Mouse (Mus musculus): ENCODE data around the gene Serpinf2. TPM values are rescaled to one million over a fixed set of nuclear protein-coding genes. Genes with fewer than 3 reads are reported as not detected.

Gene Serpinf2
- polyA plus RNA-seq, 1 experiment from 2014 or later: not detected

DNA sequence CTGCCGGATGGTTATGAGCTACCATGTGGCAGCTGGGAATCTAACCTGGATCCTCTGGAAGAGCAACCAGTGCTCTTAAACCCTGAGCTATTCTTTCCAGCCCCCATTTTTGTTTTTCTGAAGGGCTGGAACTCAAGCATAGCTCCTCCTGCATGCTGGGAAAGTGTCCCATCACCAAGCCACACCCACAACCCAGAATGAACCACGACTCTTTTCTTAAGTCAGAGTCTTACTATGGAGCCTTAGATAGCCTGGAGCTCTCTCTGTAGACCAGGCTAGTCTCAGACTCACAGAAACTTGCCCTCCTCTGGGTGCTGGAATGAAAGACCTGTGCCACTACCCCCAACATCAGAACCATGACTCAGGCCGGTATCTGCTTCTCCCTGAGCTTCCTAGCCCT is 9.2 kb upstream of the Serpinf2 start:
- no peaks in the 10 kb centered on the region for H3K9me3 ChIP-seq (ENCODE audit: control insufficient read depth, low read length)
- no peaks in the 10 kb centered on the region for H3K27me3 ChIP-seq (ENCODE audit: control insufficient read depth, insufficient read depth, low read length)
- WGBS: 85% methylated on average over 3 of the region's 3 CpGs
- no peak overlapping the region for H3K4me2 ChIP-seq (replicated peaks; ENCODE audit: low read depth, low read length)
- no peaks in the 10 kb centered on the region; the same call in 1 of the 2 replicates for H3K4me1 ChIP-seq (replicated peaks; ENCODE audit: control insufficient read depth, insufficient read depth, low read length)
- H3K36me3 ChIP-seq (ENCODE audit: control insufficient read depth, insufficient read depth, low read length): 0 out of 2 replicates have a peak, but pooled peaks cover 2% of the 10 kb centered on the region
- no peak overlapping the region for H3K4me3 ChIP-seq (ENCODE audit: low read depth, low read length)
- no peak for DNase-seq (ENCODE audit: low spot score)
- ATAC-seq (ENCODE audit: low FRiP score): no peak
- no peak overlapping the region for H3K9ac ChIP-seq (ENCODE audit: low read depth, low read length)
- H3K27ac ChIP-seq (ENCODE audit: low read depth, low read length): no peak overlapping the region

- WGBS: 25% methylated on average over 8 of the region's 8 CpGs
- DNase-seq (ENCODE audit: low spot score): no peak
Observed at GRCm38 (mm10) chr11:75443711-75444110, 4.3 kb upstream of the Serpinf2 start.

GRCm38 (mm10) chr11:75441601-75442000 is 2.2 kb upstream of the Serpinf2 start:
- Histone ChIP-seq H3K9me3 (ENCODE audit: control insufficient read depth, low read length) (no peaks in the 10 kb centered on the region), H3K36me3 (ENCODE audit: control insufficient read depth, insufficient read depth, low read length) (no peaks in the 10 kb centered on the region), H3K27ac (ENCODE audit: low read depth, low read length) (no peak overlapping the region), H3K4me3 (ENCODE audit: low read depth, low read length) (no peak overlapping the region), H3K9ac (ENCODE audit: low read depth, low read length) (no peak overlapping the region), H3K4me1 (replicated peaks; ENCODE audit: control insufficient read depth, insufficient read depth, low read length) (no peaks in the 10 kb centered on the region), H3K27me3 (ENCODE audit: control insufficient read depth, insufficient read depth, low read length) (no peaks in the 10 kb centered on the region), H3K4me2 (replicated peaks; ENCODE audit: low read depth, low read length) (no peak overlapping the region)
- WGBS: 85% methylated on average over 16 of the region's 16 CpGs
- no peak for ATAC-seq (ENCODE audit: low FRiP score)
- DNase-seq (ENCODE audit: low spot score): no peak

More at GRCm38 (mm10) chr11:75443711-75444110, 4.3 kb upstream of the Serpinf2 start:
- Histone ChIP-seq H3K4me3 (ENCODE audit: low read depth, low read length) (no peak overlapping the region), H3K9ac (ENCODE audit: low read depth, low read length) (no peak overlapping the region), H3K27ac (ENCODE audit: low read depth, low read length) (no peak overlapping the region), H3K4me1 (replicated peaks; ENCODE audit: control insufficient read depth, insufficient read depth, low read length) (no peaks in the 10 kb centered on the region), H3K4me2 (replicated peaks; ENCODE audit: low read depth, low read length) (no peak overlapping the region), H3K36me3 (ENCODE audit: control insufficient read depth, insufficient read depth, low read length) (0 out of 2 replicates have a peak, but pooled peaks cover 2% of the 10 kb centered on the region), H3K27me3 (ENCODE audit: control insufficient read depth, insufficient read depth, low read length) (no peaks in the 10 kb centered on the region), H3K9me3 (ENCODE audit: control insufficient read depth, low read length) (no peaks in the 10 kb centered on the region)
- no peak for ATAC-seq (ENCODE audit: low FRiP score)

DNA sequence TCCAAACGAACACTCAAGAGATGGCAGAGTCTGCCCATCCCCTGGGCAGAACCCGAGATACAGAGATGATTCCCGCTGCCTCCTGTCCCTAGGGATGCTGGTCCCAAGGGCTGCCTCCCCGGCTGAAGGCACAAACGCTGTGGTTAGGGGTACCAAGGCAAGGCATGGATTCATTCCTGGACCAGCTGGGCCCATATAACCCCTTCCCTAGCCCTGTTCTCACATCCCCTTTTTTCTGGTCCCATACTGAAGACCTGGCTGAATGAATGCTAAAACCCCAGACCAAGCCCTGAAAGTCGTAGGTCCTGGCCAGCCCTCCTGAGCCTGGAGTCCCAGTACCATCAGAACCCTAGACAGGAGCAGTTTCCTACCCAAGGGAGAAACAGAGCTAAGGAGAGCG is 1.6 kb upstream of the Serpinf2 start:
- Histone ChIP-seq H3K27me3 (ENCODE audit: control insufficient read depth, insufficient read depth, low read length) (no peaks in the 10 kb centered on the region), H3K9me3 (ENCODE audit: control insufficient read depth, low read length) (no peaks in the 10 kb centered on the region), H3K27ac (ENCODE audit: low read depth, low read length) (no peak overlapping the region), H3K9ac (ENCODE audit: low read depth, low read length) (no peak overlapping the region), H3K4me2 (replicated peaks; ENCODE audit: low read depth, low read length) (no peak overlapping the region), H3K36me3 (ENCODE audit: control insufficient read depth, insufficient read depth, low read length) (no peaks in the 10 kb centered on the region), H3K4me1 (replicated peaks; ENCODE audit: control insufficient read depth, insufficient read depth, low read length) (no peaks in the 10 kb centered on the region), H3K4me3 (ENCODE audit: low read depth, low read length) (no peak overlapping the region)
- 87% methylated on average over 7 of the region's 7 CpGs for WGBS
- no peak for DNase-seq (ENCODE audit: low spot score)
- ATAC-seq (ENCODE audit: low FRiP score): no peak

DNA sequence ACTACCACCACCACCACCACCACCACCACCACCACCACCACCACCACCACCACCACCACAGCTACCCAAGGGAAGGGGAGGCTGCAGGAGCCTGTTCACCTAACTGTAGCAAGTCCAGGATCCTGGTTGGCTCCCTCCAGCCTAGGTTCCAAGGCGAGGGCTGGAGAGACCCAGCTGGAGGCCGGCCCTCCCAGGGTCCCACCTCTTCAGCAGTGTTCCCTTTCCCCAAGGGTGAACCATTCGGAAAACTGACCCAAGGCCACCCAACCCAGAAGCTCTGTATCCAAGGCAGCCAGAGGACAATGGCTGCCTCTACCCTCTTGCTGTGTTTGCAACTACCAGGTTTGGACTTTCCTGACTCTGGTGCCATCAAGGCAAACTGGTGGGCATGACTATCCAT is 560 bp upstream of the Serpinf2 start:
- 94% methylated on average over 3 of the region's 3 CpGs for WGBS
- Histone ChIP-seq H3K36me3 (ENCODE audit: control insufficient read depth, insufficient read depth, low read length) (no peaks in the 10 kb centered on the region), H3K27me3 (ENCODE audit: control insufficient read depth, insufficient read depth, low read length) (no peaks in the 10 kb centered on the region), H3K4me1 (replicated peaks; ENCODE audit: control insufficient read depth, insufficient read depth, low read length) (no peaks in the 10 kb centered on the region), H3K27ac (ENCODE audit: low read depth, low read length) (no peak overlapping the region), H3K4me2 (replicated peaks; ENCODE audit: low read depth, low read length) (no peak overlapping the region), H3K9ac (ENCODE audit: low read depth, low read length) (no peak overlapping the region), H3K4me3 (ENCODE audit: low read depth, low read length) (no peak overlapping the region), H3K9me3 (ENCODE audit: control insufficient read depth, low read length) (no peaks in the 10 kb centered on the region)
- ATAC-seq (ENCODE audit: low FRiP score): no peak
- no peak for DNase-seq (ENCODE audit: low spot score)

- Histone ChIP-seq H3K4me3 (ENCODE audit: low read depth, low read length) (no peak overlapping the region), H3K4me1 (replicated peaks; ENCODE audit: control insufficient read depth, insufficient read depth, low read length) (no peaks in the 10 kb centered on the region), H3K36me3 (ENCODE audit: control insufficient read depth, insufficient read depth, low read length) (no peaks in the 10 kb centered on the region), H3K4me2 (replicated peaks; ENCODE audit: low read depth, low read length) (no peak overlapping the region), H3K9me3 (ENCODE audit: control insufficient read depth, low read length) (no peaks in the 10 kb centered on the region), H3K27ac (ENCODE audit: low read depth, low read length) (no peak overlapping the region), H3K9ac (ENCODE audit: low read depth, low read length) (no peak overlapping the region), H3K27me3 (ENCODE audit: control insufficient read depth, insufficient read depth, low read length) (no peaks in the 10 kb centered on the region)
- WGBS: 91% methylated on average over 3 of the region's 3 CpGs
- ATAC-seq (ENCODE audit: low FRiP score): no peak
- no peak for DNase-seq (ENCODE audit: low spot score)
Observed at GRCm38 (mm10) chr11:75438804-75439203, 587 bp downstream of the Serpinf2 start.

- Histone ChIP-seq H3K27ac (ENCODE audit: low read depth, low read length) (no peak overlapping the region), H3K4me2 (replicated peaks; ENCODE audit: low read depth, low read length) (no peak overlapping the region), H3K4me1 (replicated peaks; ENCODE audit: control insufficient read depth, insufficient read depth, low read length) (no peaks in the 10 kb centered on the region), H3K27me3 (ENCODE audit: control insufficient read depth, insufficient read depth, low read length) (no peaks in the 10 kb centered on the region), H3K36me3 (ENCODE audit: control insufficient read depth, insufficient read depth, low read length) (no peaks in the 10 kb centered on the region), H3K4me3 (ENCODE audit: low read depth, low read length) (no peak overlapping the region), H3K9ac (ENCODE audit: low read depth, low read length) (no peak overlapping the region), H3K9me3 (ENCODE audit: control insufficient read depth, low read length) (no peaks in the 10 kb centered on the region)
- DNase-seq (ENCODE audit: low spot score) (no peak), ATAC-seq (ENCODE audit: low FRiP score) (no peak)
- WGBS: 88% methylated on average over 13 of the region's 13 CpGs
Observed at GRCm38 (mm10) chr11:75438194-75438593, 1.2 kb downstream of the Serpinf2 start.

GRCm38 (mm10) chr11:75434138-75434537 is 5.3 kb downstream of the Serpinf2 start:
- Histone ChIP-seq H3K27me3 (ENCODE audit: control insufficient read depth, insufficient read depth, low read length) (no peaks in the 10 kb centered on the region), H3K4me2 (replicated peaks; ENCODE audit: low read depth, low read length) (no peak overlapping the region), H3K4me1 (replicated peaks; ENCODE audit: control insufficient read depth, insufficient read depth, low read length) (no peaks in the 10 kb centered on the region), H3K27ac (ENCODE audit: low read depth, low read length) (no peak overlapping the region), H3K9ac (ENCODE audit: low read depth, low read length) (no peak overlapping the region), H3K9me3 (ENCODE audit: control insufficient read depth, low read length) (no peaks in the 10 kb centered on the region), H3K4me3 (ENCODE audit: low read depth, low read length) (no peak overlapping the region), H3K36me3 (ENCODE audit: control insufficient read depth, insufficient read depth, low read length) (no peaks in the 10 kb centered on the region)
- DNase-seq (ENCODE audit: low spot score): no peak
- ATAC-seq (ENCODE audit: low FRiP score): no peak
- WGBS: 90% methylated on average over 5 of the region's 5 CpGs

DNA sequence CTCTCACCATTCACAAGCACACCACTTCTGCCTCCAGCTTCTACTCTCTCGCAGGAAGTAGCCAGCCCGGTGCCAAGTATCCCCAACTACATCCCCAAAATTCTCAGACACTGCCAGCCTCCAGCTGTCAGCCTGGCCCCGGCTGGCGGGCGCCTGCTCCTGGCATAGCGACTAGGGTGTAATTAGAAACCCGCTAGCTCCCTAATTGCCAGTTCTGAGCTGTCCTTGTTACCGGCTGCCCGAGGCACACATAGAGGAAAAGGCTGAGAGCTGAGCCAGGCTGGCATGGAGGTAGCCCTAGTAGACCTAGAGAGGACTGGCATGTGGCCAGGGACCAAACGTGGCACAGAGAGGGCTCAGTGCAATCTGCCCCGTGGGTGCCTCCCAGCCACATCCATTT is 8.1 kb downstream of the Serpinf2 start:
- no peak for ATAC-seq (ENCODE audit: low FRiP score)
- H3K27ac ChIP-seq (ENCODE audit: low read depth, low read length): no peak overlapping the region
- no peak overlapping the region for H3K4me3 ChIP-seq (ENCODE audit: low read depth, low read length)
- H3K4me2 ChIP-seq (replicated peaks; ENCODE audit: low read depth, low read length): no peak overlapping the region
- 84% methylated on average over 11 of the region's 11 CpGs for WGBS
- DNase-seq (ENCODE audit: low spot score): no peak
- H3K27me3 ChIP-seq (ENCODE audit: control insufficient read depth, insufficient read depth, low read length): no peaks in the 10 kb centered on the region
- no peaks in the 10 kb centered on the region for H3K4me1 ChIP-seq (replicated peaks; ENCODE audit: control insufficient read depth, insufficient read depth, low read length)
- H3K9ac ChIP-seq (ENCODE audit: low read depth, low read length): no peak overlapping the region
- no peaks in the 10 kb centered on the region for H3K36me3 ChIP-seq (ENCODE audit: control insufficient read depth, insufficient read depth, low read length)
- H3K9me3 ChIP-seq (ENCODE audit: control insufficient read depth, low read length): no peaks in the 10 kb centered on the region

Measured in hindbrain, embryonic 11.5 days (tissue).